Mouse (Mus musculus) midbrain, embryonic 14.5 days (tissue): Measurements from ENCODE around the gene Lmnb2. TPM values are rescaled to one million over a fixed set of nuclear protein-coding genes. Genes with fewer than 3 reads are reported as not detected.

Source experiments
- ATAC-seq: fragments of 200-750 bp; cut with Nextera tagmentation; 2 replicates; pipeline ENCODE4 v1.8.0; 2017; ENCODE audit warnings: moderate number of reproducible peaks, moderate library complexity; ENCODE audit not compliant: low FRiP score, low TSS enrichment
- DNase-seq: peaks from one replicate; pipeline ENCODE4 v3.0.0-alpha.2; 2015
- H3K27ac ChIP-seq: fragments of 300-500 bp; sonication (generic); replicated peaks from 2 replicates; pipeline ENCODE4 v1.5.1; 2014; ENCODE audit warnings: mild to moderate bottlenecking, low read depth, low read length, moderate library complexity
- H3K27me3 ChIP-seq: fragments of 300-500 bp; sonication (generic); 2 replicates; pipeline ENCODE4 v1.6.1; 2014; ENCODE audit warnings: low read length, control low read depth, mixed read lengths; ENCODE audit not compliant: control insufficient read depth, insufficient read depth
- H3K36me3 ChIP-seq: fragments of 300-500 bp; sonication (generic); 2 replicates; pipeline ENCODE4 v1.6.1; 2014; ENCODE audit warnings: low read length, control low read depth; ENCODE audit not compliant: control insufficient read depth, insufficient read depth
- H3K4me1 ChIP-seq: fragments of 300-500 bp; sonication (generic); 2 replicates; pipeline ENCODE4 v1.6.1; 2014; ENCODE audit warnings: mild to moderate bottlenecking, antibody characterized with exemption, low read length, control low read depth; ENCODE audit not compliant: control insufficient read depth, insufficient read depth
- H3K4me2 ChIP-seq: fragments of 300-500 bp; sonication (generic); 2 replicates; pipeline ENCODE4 v1.6.1; 2014; ENCODE audit warnings: mild to moderate bottlenecking, low read length, moderate library complexity
- H3K4me3 ChIP-seq: fragments of 300-500 bp; sonication (generic); replicated peaks from 2 replicates; pipeline ENCODE4 v1.5.1; 2014; ENCODE audit warnings: low read depth, low read length
- H3K9ac ChIP-seq: fragments of 300-500 bp; sonication (generic); replicated peaks from 2 replicates; pipeline ENCODE4 v1.6.1; 2014; ENCODE audit warnings: mild to moderate bottlenecking, low read length, moderate library complexity
- H3K9me3 ChIP-seq: fragments of 300-500 bp; sonication (generic); 2 replicates; pipeline ENCODE4 v1.6.1; 2016; ENCODE audit warnings: low read length, control low read depth, mixed read lengths; ENCODE audit not compliant: control insufficient read depth
- WGBS: fragments of 180-500 bp; shearing (Covaris S2); extraction: QIAGEN DNeasy Blood & Tissue Kit; methylation state at CpG from one replicate; pipeline ENCODE4 v1.1.7; 2014; 5-methylcytosine and 5-hydroxymethylcytosine counted together
- polyA plus RNA-seq: library from polyadenylated mRNA; unstranded; fragments of >200 nt; fragmentation: Nextera tagmentation; extraction: Ambion mirVana; gene quantifications from 2 replicates; pipeline ENCODE4 v1.2.1, GENCODE M21; 2014

Lmnb2 gene
- polyA plus RNA-seq, 1 experiment from 2014 or later, result 13.9 TPM

DNA sequence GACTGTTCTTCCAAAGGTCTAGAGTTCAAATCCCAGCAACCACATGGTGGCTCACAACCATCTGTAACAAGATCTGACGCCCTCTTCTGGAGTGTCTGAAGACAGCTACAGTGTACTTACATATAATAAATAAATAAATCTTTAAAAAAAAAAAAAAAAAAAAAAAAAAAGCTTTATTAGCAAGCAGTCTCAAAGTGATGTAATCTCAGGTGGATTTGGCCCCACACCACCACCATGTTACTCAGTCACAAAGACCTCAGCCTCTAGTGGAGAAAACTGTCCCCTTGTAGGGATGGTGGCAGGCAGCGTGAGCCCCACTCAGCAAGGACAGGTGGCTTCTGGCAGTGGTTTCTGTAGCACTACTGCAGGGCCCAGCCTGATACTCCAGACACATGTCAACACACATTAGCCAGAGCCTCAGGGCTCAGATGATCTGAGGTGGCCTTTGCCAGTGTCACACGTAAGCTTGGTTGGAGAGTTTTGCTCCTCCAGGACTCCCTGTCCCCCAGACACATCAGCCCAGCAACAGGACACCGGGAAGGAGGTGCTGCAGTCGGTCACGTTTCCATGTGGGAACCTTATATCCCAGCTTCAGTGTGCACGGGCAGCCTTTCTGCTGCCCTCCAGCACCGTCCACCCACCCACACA, 4.6 kb downstream of the Lmnb2 start:
- H3K4me3 ChIP-seq, result no peak overlapping the region
- H3K9me3 ChIP-seq, result no peaks in the 10 kb centered on the region
- peaks cover 14% of the 10 kb centered on the region; the same call in 1 of the 2 replicates for H3K4me1 ChIP-seq
- no peak overlapping the region for H3K4me2 ChIP-seq
- 89% methylated on average over 7 of the region's 8 CpGs for WGBS
- DNase-seq (no peak), ATAC-seq (no peak)
- H3K27ac ChIP-seq, result no peak overlapping the region
- no peak overlapping the region for H3K9ac ChIP-seq
- H3K27me3 ChIP-seq, result no peaks in the 10 kb centered on the region
- peaks cover 63% of the 10 kb centered on the region for H3K36me3 ChIP-seq

DNA sequence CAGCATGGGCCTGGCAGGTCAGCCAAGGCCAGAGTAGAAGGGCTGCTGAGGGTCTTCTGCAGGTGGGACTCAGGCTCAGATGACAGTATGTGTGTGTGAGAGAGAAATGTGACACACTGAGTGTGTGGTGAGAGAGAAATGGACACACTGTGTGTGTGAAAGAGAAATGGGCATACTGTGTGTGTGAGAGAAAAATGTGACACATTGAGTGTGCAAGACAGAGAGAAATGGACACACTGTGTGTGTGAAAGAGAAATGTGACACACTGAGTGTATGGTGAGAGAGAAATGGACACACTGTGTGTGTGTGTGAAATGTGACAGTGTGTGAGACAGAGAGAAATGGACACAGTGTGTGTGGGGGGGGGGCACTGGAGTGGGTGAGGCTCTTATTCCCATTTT, 6.2 kb downstream of the Lmnb2 start:
- ATAC-seq (no peak), DNase-seq (no peak)
- Histone ChIP-seq H3K4me1 (peaks cover 9% of the 10 kb centered on the region; the same call in 1 of the 2 replicates), H3K27me3 (no peaks in the 10 kb centered on the region), H3K4me3 (no peak overlapping the region), H3K9me3 (no peaks in the 10 kb centered on the region), H3K27ac (no peak overlapping the region), H3K36me3 (peaks cover 79% of the 10 kb centered on the region), H3K4me2 (no peak overlapping the region), H3K9ac (no peak overlapping the region)

DNA sequence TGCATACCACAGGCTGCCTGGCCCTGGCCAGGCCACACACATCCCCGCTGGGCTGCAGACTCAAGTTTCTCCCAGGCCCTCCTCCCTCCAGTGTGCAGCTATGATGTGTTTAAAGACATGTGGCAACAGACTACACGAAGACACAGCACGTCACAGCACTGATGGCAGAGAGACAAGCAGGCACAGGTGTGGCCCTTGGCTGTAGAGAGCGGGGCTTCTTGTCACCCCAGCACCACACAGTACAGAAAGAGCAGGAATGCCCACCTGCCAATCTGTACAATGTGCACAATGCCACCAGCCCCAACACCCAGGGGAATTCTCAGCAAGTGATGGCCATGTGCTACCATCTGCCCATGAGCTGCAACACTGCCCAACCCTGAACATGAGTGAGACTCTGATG, 6.7 kb downstream of the Lmnb2 start:
- no peak for DNase-seq
- peaks cover 79% of the 10 kb centered on the region for H3K36me3 ChIP-seq
- H3K4me2 ChIP-seq, result no peak overlapping the region
- H3K4me3 ChIP-seq, result no peak overlapping the region
- no peaks in the 10 kb centered on the region for H3K27me3 ChIP-seq
- H3K27ac ChIP-seq, result no peak overlapping the region
- 97% methylated on average over 4 of the region's 4 CpGs for WGBS
- no peak for ATAC-seq
- no peak overlapping the region for H3K9ac ChIP-seq
- no peaks in the 10 kb centered on the region for H3K9me3 ChIP-seq
- H3K4me1 ChIP-seq, result peaks cover 4% of the 10 kb centered on the region; the same call in 1 of the 2 replicates

DNA sequence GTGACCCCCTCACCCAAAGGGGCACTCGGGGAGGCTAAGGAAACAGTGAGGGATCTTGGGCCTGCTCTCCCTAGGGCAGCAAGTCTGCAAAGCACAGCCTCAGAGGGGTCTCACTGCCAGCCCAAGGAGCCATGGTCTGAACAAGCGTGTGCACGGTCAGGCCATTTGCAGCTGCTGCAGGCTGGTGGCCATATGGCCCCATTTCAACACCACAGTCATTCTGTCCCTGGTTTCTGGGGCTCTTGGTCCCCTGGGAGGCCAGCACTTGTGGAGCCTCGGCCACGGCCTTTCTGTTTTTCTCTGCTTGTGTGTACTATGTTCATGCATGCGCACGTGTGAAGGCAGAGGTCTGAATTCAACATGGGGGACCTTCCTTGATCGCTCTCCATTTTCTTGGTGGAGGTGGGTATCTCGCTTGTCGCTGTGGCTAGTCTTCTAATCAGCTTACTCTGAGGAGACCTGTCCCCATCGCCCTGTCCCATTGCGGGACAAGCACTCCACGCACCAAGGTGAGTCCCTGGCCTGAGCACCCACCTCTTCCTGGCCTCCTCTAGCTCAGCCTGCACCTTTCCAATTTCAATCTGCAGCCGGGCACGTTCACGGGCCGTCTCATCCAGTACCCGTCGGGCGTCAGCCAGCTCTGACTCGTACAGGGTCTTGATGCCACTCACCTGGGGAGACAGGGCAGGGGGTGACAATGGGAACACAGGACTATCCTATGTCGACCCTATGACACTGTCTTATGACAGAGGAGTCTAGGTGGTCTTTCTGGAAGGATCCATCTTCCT, 8.5 kb downstream of the Lmnb2 start:
- Histone ChIP-seq H3K4me2 (no peak overlapping the region), H3K27ac (no peak overlapping the region), H3K36me3 (peaks cover 75% of the 10 kb centered on the region), H3K9ac (no peak overlapping the region), H3K4me3 (no peak overlapping the region), H3K27me3 (no peaks in the 10 kb centered on the region), H3K4me1 (no peaks in the 10 kb centered on the region), H3K9me3 (no peaks in the 10 kb centered on the region)
- no peak for DNase-seq
- 93% methylated on average over 22 of the region's 22 CpGs for WGBS
- no peak for ATAC-seq

GRCm38 (mm10) chr10:80904709-80905108, 13.3 kb downstream of the Lmnb2 start:
- peaks cover 3% of the 10 kb centered on the region for H3K4me1 ChIP-seq
- no peak for DNase-seq
- no peaks in the 10 kb centered on the region for H3K9me3 ChIP-seq
- no peaks in the 10 kb centered on the region for H3K27me3 ChIP-seq
- no peak overlapping the region for H3K27ac ChIP-seq
- no peak for ATAC-seq
- no peak overlapping the region for H3K4me2 ChIP-seq
- H3K9ac ChIP-seq, result no peak overlapping the region
- WGBS, result 95% methylated on average over 11 of the region's 11 CpGs
- no peak overlapping the region for H3K4me3 ChIP-seq
- peaks cover 69% of the 10 kb centered on the region for H3K36me3 ChIP-seq

DNA sequence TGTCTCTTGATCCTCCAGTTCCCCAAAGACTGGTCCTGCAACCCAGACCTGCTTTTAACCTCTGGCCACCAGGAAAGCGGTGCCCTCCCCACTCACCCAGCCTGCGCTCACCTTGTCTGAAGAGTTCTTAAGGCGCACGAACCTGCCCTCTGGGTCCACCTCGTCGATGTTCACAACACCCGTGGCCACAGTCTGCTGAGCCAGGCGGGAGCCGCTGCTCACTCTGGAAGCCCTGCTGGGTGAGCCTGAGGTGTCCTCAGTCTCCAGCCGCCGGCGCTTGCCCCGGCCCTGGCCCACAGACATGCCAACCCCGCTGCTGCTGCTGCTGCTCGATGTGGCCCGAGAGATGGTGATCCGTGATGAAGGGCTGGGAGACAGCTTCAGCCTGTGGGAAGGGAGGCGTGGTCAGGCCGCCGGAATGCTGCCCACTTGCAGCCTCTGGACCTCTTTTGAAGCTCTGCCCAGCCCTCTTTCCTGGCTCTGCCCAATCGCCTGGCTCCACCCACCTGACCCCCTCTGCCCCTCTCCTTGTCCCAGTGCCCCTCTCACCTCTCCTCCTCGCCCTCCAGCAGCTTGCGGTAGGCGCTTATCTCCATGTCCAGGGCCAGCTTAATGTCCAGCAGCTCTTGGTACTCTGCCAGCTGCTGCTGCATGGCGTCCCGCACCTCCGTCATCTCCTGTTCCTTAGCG, 13.9 kb downstream of the Lmnb2 start:
- Histone ChIP-seq H3K4me3 (no peak overlapping the region), H3K4me2 (no peak overlapping the region), H3K9me3 (no peaks in the 10 kb centered on the region), H3K27ac (no peak overlapping the region), H3K27me3 (no peaks in the 10 kb centered on the region), H3K4me1 (peaks cover 7% of the 10 kb centered on the region), H3K9ac (no peak overlapping the region), H3K36me3 (peaks cover 67% of the 10 kb centered on the region)
- DNase-seq (no peak), ATAC-seq (no peak)
- WGBS, result 91% methylated on average over 28 of the region's 28 CpGs

DNA sequence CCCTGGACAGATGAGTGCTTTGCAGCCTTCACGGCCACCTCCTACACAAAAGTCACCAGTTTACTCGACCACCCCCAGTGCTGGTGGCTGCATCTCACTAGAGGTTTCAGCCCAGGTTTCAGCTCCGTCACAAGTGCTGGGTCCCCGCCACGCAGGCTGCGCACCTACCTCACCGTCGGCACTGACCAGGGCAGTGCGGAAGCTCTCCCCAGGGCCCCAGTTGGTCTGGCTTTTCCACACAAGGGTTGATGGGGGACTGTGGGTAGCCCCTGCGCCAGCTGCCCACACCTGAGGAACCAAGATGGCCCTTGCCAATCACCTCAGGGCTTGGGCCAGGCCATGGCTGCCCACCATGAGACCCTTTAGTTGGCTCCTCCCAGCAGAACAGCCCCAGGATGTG, 14.8 kb downstream of the Lmnb2 start:
- Histone ChIP-seq H3K4me1 (peaks cover 7% of the 10 kb centered on the region), H3K4me3 (no peak overlapping the region), H3K27ac (no peak overlapping the region), H3K36me3 (peaks cover 67% of the 10 kb centered on the region), H3K4me2 (no peak overlapping the region), H3K9me3 (no peaks in the 10 kb centered on the region), H3K9ac (no peak overlapping the region), H3K27me3 (no peaks in the 10 kb centered on the region)
- ATAC-seq, result no peak
- WGBS, result 93% methylated on average over 10 of the region's 10 CpGs
- DNase-seq, result no peak

- H3K9ac ChIP-seq, result no peak overlapping the region
- H3K9me3 ChIP-seq, result no peaks in the 10 kb centered on the region
- ATAC-seq, result no peak
- 97% methylated on average over 9 of the region's 9 CpGs for WGBS
- H3K27ac ChIP-seq, result no peak overlapping the region
- DNase-seq, result no peak
- H3K4me1 ChIP-seq, result peaks cover 7% of the 10 kb centered on the region
- no peak overlapping the region for H3K4me3 ChIP-seq
- H3K27me3 ChIP-seq, result no peaks in the 10 kb centered on the region
- no peak overlapping the region for H3K4me2 ChIP-seq
- H3K36me3 ChIP-seq, result peaks cover 63% of the 10 kb centered on the region
Measured at GRCm38 (mm10) chr10:80902273-80902940, 15.6 kb downstream of the Lmnb2 start.
